Mouse (Mus musculus) liver, embryonic 14.5 days (tissue): ENCODE results near the gene Homez.

Source experiments
- CTCF ChIP-seq: IDR thresholded peaks from 2 replicates; pipeline ENCODE4 v1.5.1; 2016; ENCODE audit warnings: antibody characterized with exemption, low read depth, control low read depth
- EP300 ChIP-seq: IDR thresholded peaks from 2 replicates; pipeline ENCODE4 v1.6.1; 2016; ENCODE audit warnings: antibody characterized with exemption, low read depth

DNA sequence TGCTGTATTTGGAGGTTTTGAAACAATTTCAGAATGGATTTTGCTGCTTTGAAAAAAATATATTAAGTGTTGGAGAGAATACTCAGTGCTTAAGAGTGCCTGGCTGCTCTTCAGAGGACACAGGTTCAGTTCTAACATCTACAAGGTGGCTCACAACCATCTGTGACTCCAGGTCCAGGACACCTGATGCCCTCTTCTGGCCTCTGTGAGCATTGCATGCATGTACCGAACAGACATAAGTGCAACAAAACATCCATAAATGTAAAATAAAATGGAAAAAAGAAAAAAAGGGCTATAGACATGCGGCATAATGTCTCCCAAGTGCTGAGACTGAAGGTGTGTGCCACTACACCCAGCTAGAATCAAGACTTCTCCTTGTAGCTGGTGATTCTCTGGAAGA lies 10.2 kb downstream of the Homez start:
- TF ChIP-seq CTCF = peak; percentile 83
- TF ChIP-seq EP300 = no peak
